Mouse (Mus musculus): ENCODE measurements at regions not wholly inside any gene's neighbourhood (a gene's known extent, or its start where the extent isn't known, plus 50 kb on each side); places are given as distances from the start of the nearest gene placed in this dataset.

DNA sequence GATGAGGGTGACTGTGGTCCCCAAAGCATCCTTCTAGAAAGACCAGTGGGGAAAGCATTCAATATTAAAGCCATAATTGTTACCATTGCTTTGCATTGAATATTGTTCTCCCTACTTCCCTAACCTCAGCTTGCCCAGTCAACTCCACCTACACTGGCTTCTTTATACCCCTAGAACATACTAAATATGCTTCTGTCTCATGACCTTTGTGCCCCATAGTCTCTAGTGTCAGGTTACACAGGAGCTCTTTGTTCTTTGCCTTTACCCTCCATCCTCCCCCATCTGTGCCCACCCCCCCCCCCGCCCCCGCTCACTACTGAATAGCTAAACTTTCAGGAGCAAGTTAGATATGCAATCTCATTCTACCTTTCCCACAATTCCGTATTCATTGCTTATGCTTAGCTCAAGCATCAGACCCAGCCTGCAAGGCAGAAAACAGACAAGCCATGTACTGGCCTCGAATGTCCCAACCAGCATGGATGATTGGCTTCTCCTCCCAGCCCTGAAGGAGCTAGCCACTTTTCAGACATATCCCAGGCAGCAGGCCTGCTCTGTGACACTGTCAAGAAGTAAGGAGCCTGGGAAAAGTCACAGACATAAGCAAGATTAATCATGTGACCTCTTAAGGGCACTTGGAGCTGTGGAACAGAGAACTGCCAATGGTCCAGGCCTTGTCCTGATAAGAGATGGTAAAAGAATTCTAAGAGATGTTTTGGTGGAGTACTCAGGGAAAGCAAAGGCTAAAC is 410.4 kb downstream of the Insc start:
- TF ChIP-seq CTCF (IDR thresholded peaks at IDR 0.05; ENCODE audit: low read depth) (no peak), EP300 (IDR thresholded peaks at IDR 0.05; ENCODE audit: low read depth) (no peak)
